Mouse (Mus musculus) neural tube, embryonic 14.5 days (tissue): ENCODE measurements around the gene Cyp8b1. TPM values are rescaled to one million over a fixed set of nuclear protein-coding genes. Genes with fewer than 3 reads are reported as not detected.

Experiments used
- ATAC-seq: fragments of 200-750 bp; cut with Nextera tagmentation; 2 replicates; pipeline ENCODE4 v1.8.0; 2017; ENCODE audit warnings: low read depth, mild to moderate bottlenecking, moderate TSS enrichment, moderate library complexity
- H3K27ac ChIP-seq: fragments of 300-500 bp; sonication (generic); 2 replicates; pipeline ENCODE4 v1.5.1; 2014; ENCODE audit warnings: low read depth, mild to moderate bottlenecking, control low read depth, low read length, moderate library complexity, mixed read lengths
- H3K27me3 ChIP-seq: fragments of 300-500 bp; sonication (generic); 2 replicates; pipeline ENCODE4 v1.6.1; 2014; ENCODE audit warnings: low read length; ENCODE audit not compliant: control insufficient read depth, insufficient read depth
- H3K36me3 ChIP-seq: fragments of 300-500 bp; sonication (generic); 2 replicates; pipeline ENCODE4 v1.6.1; 2014; ENCODE audit warnings: low read length, mixed read lengths; ENCODE audit not compliant: control insufficient read depth, insufficient read depth
- H3K4me1 ChIP-seq: fragments of 300-500 bp; sonication (generic); 2 replicates; pipeline ENCODE4 v1.6.1; 2014; ENCODE audit warnings: low read length; ENCODE audit not compliant: control insufficient read depth, insufficient read depth
- H3K4me2 ChIP-seq: fragments of 300-500 bp; sonication (generic); 2 replicates; pipeline ENCODE4 v1.6.1; 2014; ENCODE audit warnings: mild to moderate bottlenecking, low read depth, low read length, control low read depth
- H3K4me3 ChIP-seq: fragments of 300-500 bp; sonication (generic); 2 replicates; pipeline ENCODE4 v1.5.1; 2014; ENCODE audit warnings: low read depth, low read length, control low read depth, mixed read lengths
- H3K9ac ChIP-seq: fragments of 300-500 bp; sonication (generic); replicated peaks from 2 replicates; pipeline ENCODE4 v1.6.1; 2014; ENCODE audit warnings: low read depth, mild to moderate bottlenecking, control low read depth, low read length, mixed read lengths
- H3K9me3 ChIP-seq: fragments of 300-500 bp; sonication (generic); 2 replicates; pipeline ENCODE4 v1.6.1; 2016; ENCODE audit warnings: low read length; ENCODE audit not compliant: control insufficient read depth
- WGBS: fragments of 180-500 bp; shearing (Covaris S2); extraction: QIAGEN DNeasy Blood & Tissue Kit; methylation state at CpG from one replicate; pipeline ENCODE4 v1.1.7; 2014; 5-methylcytosine and 5-hydroxymethylcytosine counted together
- polyA plus RNA-seq: library from polyadenylated mRNA; unstranded; fragments of >200 nt; fragmentation: Nextera tagmentation; extraction: Ambion mirVana; gene quantifications from 2 replicates; pipeline ENCODE4 v1.2.1, GENCODE M21; 2014

Cyp8b1 gene
- polyA plus RNA-seq, 1 experiment from 2014 or later = not detected

GRCm38 (mm10) chr9:121924901-121925560 lies 8.9 kb upstream of the Cyp8b1 start:
- H3K9me3 ChIP-seq = no peaks in the 10 kb centered on the region
- 90% methylated on average over 9 of the region's 9 CpGs for WGBS
- H3K27me3 ChIP-seq = no peaks in the 10 kb centered on the region
- H3K36me3 ChIP-seq = no peaks in the 10 kb centered on the region
- H3K27ac ChIP-seq = no peak overlapping the region
- no peak overlapping the region for H3K4me3 ChIP-seq
- H3K4me1 ChIP-seq = no peaks in the 10 kb centered on the region
- no peak for ATAC-seq
- H3K9ac ChIP-seq = no peak overlapping the region
- H3K4me2 ChIP-seq = no peak overlapping the region

- no peak for ATAC-seq
- H3K4me3 ChIP-seq = no peak overlapping the region
- no peak overlapping the region for H3K27ac ChIP-seq
- H3K4me2 ChIP-seq = no peak overlapping the region
- 84% methylated on average over 5 of the region's 5 CpGs for WGBS
- H3K27me3 ChIP-seq = no peaks in the 10 kb centered on the region
- H3K4me1 ChIP-seq = no peaks in the 10 kb centered on the region
- H3K9ac ChIP-seq = no peak overlapping the region
- H3K9me3 ChIP-seq = no peaks in the 10 kb centered on the region
- no peaks in the 10 kb centered on the region for H3K36me3 ChIP-seq
Measured at GRCm38 (mm10) chr9:121923906-121924305, 7.8 kb upstream of the Cyp8b1 start.

GRCm38 (mm10) chr9:121923443-121923842 lies 7.3 kb upstream of the Cyp8b1 start:
- 89% methylated on average over 8 of the region's 8 CpGs for WGBS
- H3K27me3 ChIP-seq = no peaks in the 10 kb centered on the region
- H3K9me3 ChIP-seq = no peaks in the 10 kb centered on the region

GRCm38 (mm10) chr9:121919027-121919501 lies 3.0 kb upstream of the Cyp8b1 start:
- H3K36me3 ChIP-seq = no peaks in the 10 kb centered on the region
- no peak overlapping the region for H3K27ac ChIP-seq
- no peaks in the 10 kb centered on the region for H3K4me1 ChIP-seq
- H3K4me3 ChIP-seq = no peak overlapping the region
- H3K4me2 ChIP-seq = no peak overlapping the region
- no peaks in the 10 kb centered on the region for H3K27me3 ChIP-seq
- WGBS = 83% methylated on average over 10 of the region's 10 CpGs
- no peak overlapping the region for H3K9ac ChIP-seq
- no peak for ATAC-seq
- H3K9me3 ChIP-seq = no peaks in the 10 kb centered on the region

More at GRCm38 (mm10) chr9:121923443-121923842, 7.3 kb upstream of the Cyp8b1 start:
- no peak for ATAC-seq
- H3K4me1 ChIP-seq = no peaks in the 10 kb centered on the region
- no peak overlapping the region for H3K4me3 ChIP-seq
- no peaks in the 10 kb centered on the region for H3K36me3 ChIP-seq
- H3K27ac ChIP-seq = no peak overlapping the region
- no peak overlapping the region for H3K4me2 ChIP-seq
- no peak overlapping the region for H3K9ac ChIP-seq

GRCm38 (mm10) chr9:121915056-121915455 lies 1.0 kb downstream of the Cyp8b1 start:
- ATAC-seq = no peak
- WGBS = 92% methylated on average over 10 of the region's 10 CpGs

GRCm38 (mm10) chr9:121914226-121914757 lies 1.8 kb downstream of the Cyp8b1 start:
- no peaks in the 10 kb centered on the region for H3K27me3 ChIP-seq
- no peaks in the 10 kb centered on the region for H3K9me3 ChIP-seq
- H3K4me1 ChIP-seq = no peaks in the 10 kb centered on the region
- no peak overlapping the region for H3K9ac ChIP-seq
- no peaks in the 10 kb centered on the region for H3K36me3 ChIP-seq
- no peak for ATAC-seq
- no peak overlapping the region for H3K27ac ChIP-seq
- no peak overlapping the region for H3K4me3 ChIP-seq
- no peak overlapping the region for H3K4me2 ChIP-seq
- WGBS = 85% methylated on average over 8 of the region's 8 CpGs

More at GRCm38 (mm10) chr9:121915056-121915455, 1.0 kb downstream of the Cyp8b1 start:
- H3K4me1 ChIP-seq = no peaks in the 10 kb centered on the region
- H3K9me3 ChIP-seq = no peaks in the 10 kb centered on the region
- no peak overlapping the region for H3K9ac ChIP-seq
- no peaks in the 10 kb centered on the region for H3K36me3 ChIP-seq
- no peaks in the 10 kb centered on the region for H3K27me3 ChIP-seq
- no peak overlapping the region for H3K4me2 ChIP-seq
- no peak overlapping the region for H3K4me3 ChIP-seq
- no peak overlapping the region for H3K27ac ChIP-seq

- Histone ChIP-seq H3K4me3 (no peak overlapping the region), H3K4me2 (no peak overlapping the region), H3K4me1 (no peaks in the 10 kb centered on the region), H3K27ac (no peak overlapping the region), H3K36me3 (no peaks in the 10 kb centered on the region), H3K27me3 (no peaks in the 10 kb centered on the region), H3K9me3 (no peaks in the 10 kb centered on the region), H3K9ac (no peak overlapping the region)
- 86% methylated on average over 4 of the region's 4 CpGs for WGBS
- ATAC-seq = no peak
Measured at GRCm38 (mm10) chr9:121912786-121913185, 3.3 kb downstream of the Cyp8b1 start.

GRCm38 (mm10) chr9:121911196-121911595 lies 4.9 kb downstream of the Cyp8b1 start:
- ATAC-seq = no peak

GRCm38 (mm10) chr9:121909635-121910034 lies 6.5 kb downstream of the Cyp8b1 start:
- 87% methylated on average over 6 of the region's 6 CpGs for WGBS
- Histone ChIP-seq H3K9me3 (no peaks in the 10 kb centered on the region), H3K27me3 (no peaks in the 10 kb centered on the region), H3K4me1 (no peaks in the 10 kb centered on the region), H3K4me3 (no peak overlapping the region), H3K9ac (no peak overlapping the region), H3K4me2 (no peak overlapping the region), H3K36me3 (no peaks in the 10 kb centered on the region), H3K27ac (no peak overlapping the region)
- no peak for ATAC-seq

More at GRCm38 (mm10) chr9:121911196-121911595, 4.9 kb downstream of the Cyp8b1 start:
- Histone ChIP-seq H3K9me3 (no peaks in the 10 kb centered on the region), H3K27ac (no peak overlapping the region), H3K36me3 (no peaks in the 10 kb centered on the region), H3K4me2 (no peak overlapping the region), H3K4me1 (no peaks in the 10 kb centered on the region), H3K9ac (no peak overlapping the region), H3K27me3 (no peaks in the 10 kb centered on the region), H3K4me3 (no peak overlapping the region)
- WGBS = 89% methylated on average over 7 of the region's 7 CpGs
